Mouse (Mus musculus) erythroblast, embryonic 14.5 days (primary cell): ENCODE measurements at regions not wholly inside any gene's neighbourhood (a gene's known extent, or its start where the extent isn't known, plus 50 kb on each side); places are given as distances from the start of the nearest gene placed in this dataset.

Experiments used
- GATA1 ChIP-seq: IDR thresholded peaks from 2 replicates; pipeline ENCODE4 v1.6.1; 2012; ENCODE audit warnings: low read length, inconsistent platforms, mixed read lengths
- TAL1 ChIP-seq: IDR thresholded peaks from 3 replicates; pipeline ENCODE4 v1.6.1; 2012; ENCODE audit warnings: low read length, inconsistent platforms, mixed read lengths

GRCm38 (mm10) chr3:130853866-130854265 is 123.7 kb upstream of the Rpl34 start:
- TF ChIP-seq GATA1, result no peak
- TF ChIP-seq TAL1, result no peak
